Mouse (Mus musculus): ENCODE measurements around the gene Gm43302.
"Not testable (repeated sequence)": the region's sequence is repeated elsewhere in the genome, so short reads cannot be mapped to it uniquely, and the experiment has no call there.

Gm43302 gene

GRCm38 (mm10) chr5:105199149-105199548 is 94.3 kb downstream of the Gm43302 start:
- H3K4me1 ChIP-seq (replicated peaks; ENCODE audit: low read depth, low read length); H3K36me3 ChIP-seq (ENCODE audit: insufficient read depth, low read length); H3K4me3 ChIP-seq (replicated peaks; ENCODE audit: low read length); H3K9me3 ChIP-seq (ENCODE audit: low read length); H3K27me3 ChIP-seq (ENCODE audit: insufficient read depth, low read length): not testable (repeated sequence)

GRCm38 (mm10) chr5:105197915-105198560 is 95.5 kb downstream of the Gm43302 start:
- H3K27me3 ChIP-seq (ENCODE audit: insufficient read depth, low read length); H3K4me3 ChIP-seq (replicated peaks; ENCODE audit: low read length); H3K36me3 ChIP-seq (ENCODE audit: insufficient read depth, low read length); H3K4me1 ChIP-seq (replicated peaks; ENCODE audit: low read depth, low read length); H3K9me3 ChIP-seq (ENCODE audit: low read length): not testable (repeated sequence)

DNA sequence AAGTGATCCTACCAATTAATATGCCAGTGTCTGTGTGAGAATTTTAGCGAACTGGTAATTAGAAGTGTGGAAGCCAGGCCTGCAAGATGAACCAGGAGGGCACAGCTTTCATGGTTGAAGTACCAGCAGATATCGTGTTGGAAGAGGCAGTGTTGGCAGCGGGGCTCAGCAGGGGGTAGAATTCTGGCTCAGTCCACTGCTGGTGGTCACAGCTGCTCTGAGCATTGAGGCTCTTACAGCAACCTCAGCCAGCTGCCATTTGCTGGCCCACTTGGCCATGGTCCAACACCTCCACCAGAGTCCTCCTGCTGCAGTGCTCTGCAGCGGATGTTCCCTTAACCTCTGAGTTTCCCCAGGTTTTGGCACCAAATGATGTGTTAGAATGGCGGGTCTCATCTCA is 97.2 kb downstream of the Gm43302 start:
- not testable (repeated sequence) for H3K4me3 ChIP-seq (replicated peaks; ENCODE audit: low read length); H3K27me3 ChIP-seq (ENCODE audit: insufficient read depth, low read length); H3K36me3 ChIP-seq (ENCODE audit: insufficient read depth, low read length); H3K9me3 ChIP-seq (ENCODE audit: low read length); H3K4me1 ChIP-seq (replicated peaks; ENCODE audit: low read depth, low read length)

DNA sequence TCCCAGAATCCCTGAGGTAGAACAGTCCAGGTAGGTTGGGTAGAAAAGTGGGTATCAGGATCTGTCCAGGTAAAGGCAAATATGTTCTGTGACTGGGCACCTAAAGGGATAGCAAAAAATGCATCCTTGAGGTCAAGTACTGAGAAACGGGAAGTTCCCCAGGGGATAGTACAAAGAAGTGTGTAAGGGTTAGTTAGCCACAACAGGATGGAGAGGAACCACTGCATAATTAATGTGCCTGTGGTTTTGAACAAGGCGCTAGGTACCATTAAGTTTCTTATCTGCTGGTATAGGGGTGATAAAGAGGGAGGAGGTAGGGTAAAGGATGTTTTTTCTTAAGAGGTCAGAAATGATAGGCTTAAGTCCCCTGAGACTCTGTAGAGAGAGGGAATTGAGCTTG is 101.0 kb downstream of the Gm43302 start:
- H3K27me3 ChIP-seq (ENCODE audit: insufficient read depth, low read length); H3K9me3 ChIP-seq (ENCODE audit: low read length); H3K36me3 ChIP-seq (ENCODE audit: insufficient read depth, low read length); H3K4me1 ChIP-seq (replicated peaks; ENCODE audit: low read depth, low read length); H3K4me3 ChIP-seq (replicated peaks; ENCODE audit: low read length): not testable (repeated sequence)

GRCm38 (mm10) chr5:105181446-105181845 is 112.0 kb downstream of the Gm43302 start:
- no peak overlapping the region for H3K4me3 ChIP-seq (replicated peaks; ENCODE audit: low read length)
- H3K36me3 ChIP-seq (ENCODE audit: insufficient read depth, low read length), result no peaks in the 10 kb centered on the region
- peaks cover 28% of the 10 kb centered on the region for H3K4me1 ChIP-seq (replicated peaks; ENCODE audit: low read depth, low read length)
- H3K27me3 ChIP-seq (ENCODE audit: insufficient read depth, low read length), result no peaks in the 10 kb centered on the region
- TF ChIP-seq CTCF (conservative IDR thresholded peaks at IDR 0.05; ENCODE audit: low read length), result no peak
- TF ChIP-seq NANOG (IDR thresholded peaks at IDR 0.05; ENCODE audit: borderline replicate concordance, low read length), result no peak
- TF ChIP-seq POU5F1 (IDR thresholded peaks at IDR 0.05; ENCODE audit: borderline replicate concordance, low read length), result peak; percentile 48; the same call in 1 of the 2 replicates
- H3K9me3 ChIP-seq (ENCODE audit: low read length), result no peaks in the 10 kb centered on the region
